Mouse (Mus musculus) forebrain, embryonic 11.5 days (tissue): ENCODE measurements at regions not wholly inside any gene's neighbourhood (a gene's known extent, or its start where the extent isn't known, plus 50 kb on each side); places are given as distances from the start of the nearest gene placed in this dataset.
A peak's percentile ranks its signal among the peaks of the same experiment; 100 is the strongest.

Experiments
- ATAC-seq: fragments of 200-750 bp; cut with Nextera tagmentation; replicated peaks from 2 replicates; pipeline ENCODE4 v1.8.0; 2017; ENCODE audit warnings: moderate TSS enrichment; ENCODE audit not compliant: low FRiP score
- DNase-seq: peaks from one replicate; pipeline ENCODE4 v3.0.0-alpha.2; 2017; ENCODE audit warnings: low spot score
- H3K27ac ChIP-seq: fragments of 300-500 bp; sonication (generic); 2 replicates; pipeline ENCODE4 v1.5.1; 2014; ENCODE audit warnings: low read depth, low read length
- H3K27me3 ChIP-seq: fragments of 300-500 bp; sonication (generic); 2 replicates; pipeline ENCODE4 v1.6.1; 2014; ENCODE audit warnings: mild to moderate bottlenecking, low read length, mixed read lengths; ENCODE audit not compliant: control insufficient read depth, insufficient read depth
- H3K36me3 ChIP-seq: fragments of 300-500 bp; sonication (generic); 2 replicates; pipeline ENCODE4 v1.6.1; 2014; ENCODE audit warnings: mild to moderate bottlenecking, low read length, moderate library complexity, mixed read lengths; ENCODE audit not compliant: control insufficient read depth, insufficient read depth
- H3K4me1 ChIP-seq: fragments of 300-500 bp; sonication (generic); replicated peaks from 2 replicates; pipeline ENCODE4 v1.6.1; 2014; ENCODE audit warnings: low read length, mixed read lengths; ENCODE audit not compliant: control insufficient read depth, insufficient read depth
- H3K4me2 ChIP-seq: fragments of 300-500 bp; sonication (generic); 2 replicates; pipeline ENCODE4 v1.6.1; 2014; ENCODE audit warnings: low read depth, mild to moderate bottlenecking, low read length, moderate library complexity, mixed read lengths; ENCODE audit not compliant: severe bottlenecking
- H3K4me3 ChIP-seq: fragments of 300-500 bp; sonication (generic); 2 replicates; pipeline ENCODE4 v1.5.1; 2014; ENCODE audit warnings: low read depth, low read length
- H3K9ac ChIP-seq: fragments of 300-500 bp; sonication (generic); 2 replicates; pipeline ENCODE4 v1.6.1; 2014; ENCODE audit warnings: low read length
- H3K9me3 ChIP-seq: fragments of 300-500 bp; sonication (generic); 2 replicates; pipeline ENCODE4 v1.6.1; 2016; ENCODE audit warnings: low read length, mixed read lengths; ENCODE audit not compliant: control insufficient read depth
- WGBS: fragments of 180-500 bp; shearing (Covaris S2); extraction: QIAGEN DNeasy Blood & Tissue Kit; methylation state at CpG from one replicate; pipeline ENCODE4 v1.1.7; 2014; 5-methylcytosine and 5-hydroxymethylcytosine counted together

- Histone ChIP-seq H3K36me3 (no peaks in the 10 kb centered on the region), H3K4me2 (no peak overlapping the region), H3K27ac (no peak overlapping the region), H3K9ac (no peak overlapping the region), H3K9me3 (no peaks in the 10 kb centered on the region), H3K27me3 (no peaks in the 10 kb centered on the region), H3K4me1 (no peaks in the 10 kb centered on the region; the same call in 1 of the 2 replicates), H3K4me3 (no peak overlapping the region)
- DNase-seq, result peak; percentile 15
- 92% methylated on average over 4 of the region's 4 CpGs for WGBS
- no peak for ATAC-seq
Observed at GRCm38 (mm10) chr17:15253785-15254184, 122.9 kb downstream of the Dll1 start.

GRCm38 (mm10) chr17:15253271-15253670 is 123.4 kb downstream of the Dll1 start:
- 96% methylated on average over 1 of the region's 1 CpGs for WGBS
- no peaks in the 10 kb centered on the region for H3K27me3 ChIP-seq
- no peak overlapping the region for H3K9ac ChIP-seq
- no peak overlapping the region for H3K27ac ChIP-seq
- no peaks in the 10 kb centered on the region; the same call in 1 of the 2 replicates for H3K4me1 ChIP-seq
- H3K4me3 ChIP-seq, result no peak overlapping the region
- H3K36me3 ChIP-seq, result no peaks in the 10 kb centered on the region
- peak; percentile 15 for DNase-seq
- no peak for ATAC-seq
- no peaks in the 10 kb centered on the region for H3K9me3 ChIP-seq
- no peak overlapping the region for H3K4me2 ChIP-seq

- Histone ChIP-seq H3K4me3 (no peak overlapping the region), H3K9ac (no peak overlapping the region), H3K27ac (no peak overlapping the region), H3K9me3 (no peaks in the 10 kb centered on the region), H3K4me1 (peaks cover 5% of the 10 kb centered on the region; the same call in 1 of the 2 replicates), H3K27me3 (no peaks in the 10 kb centered on the region), H3K36me3 (no peaks in the 10 kb centered on the region), H3K4me2 (no peak overlapping the region)
- no peak for DNase-seq
- ATAC-seq, result no peak
- WGBS, result 70% methylated on average over 2 of the region's 2 CpGs
Observed at GRCm38 (mm10) chr17:15252187-15252586, 124.5 kb downstream of the Dll1 start.

- ATAC-seq (no peak), DNase-seq (peak; percentile 8)
- Histone ChIP-seq H3K4me2 (no peak overlapping the region), H3K27ac (no peak overlapping the region), H3K9ac (no peak overlapping the region), H3K9me3 (no peaks in the 10 kb centered on the region), H3K27me3 (no peaks in the 10 kb centered on the region), H3K36me3 (no peaks in the 10 kb centered on the region), H3K4me3 (no peak overlapping the region), H3K4me1 (peaks cover 5% of the 10 kb centered on the region; the same call in 1 of the 2 replicates)
- WGBS, result 74% methylated on average over 1 of the region's 1 CpGs
Observed at GRCm38 (mm10) chr17:15251641-15252040, 125.0 kb downstream of the Dll1 start.

- Histone ChIP-seq H3K4me1 (peaks cover 5% of the 10 kb centered on the region; the same call in 1 of the 2 replicates), H3K4me3 (no peak overlapping the region), H3K9ac (no peak overlapping the region), H3K27ac (peak overlapping the region; percentile 87), H3K36me3 (no peaks in the 10 kb centered on the region), H3K4me2 (no peak overlapping the region), H3K9me3 (no peaks in the 10 kb centered on the region), H3K27me3 (no peaks in the 10 kb centered on the region)
- DNase-seq (no peak), ATAC-seq (no peak)
- 5% methylated on average over 4 of the region's 4 CpGs for WGBS
Observed at GRCm38 (mm10) chr17:15248417-15248791, 128.3 kb downstream of the Dll1 start.

GRCm38 (mm10) chr17:15247546-15248416 is 128.9 kb downstream of the Dll1 start:
- Histone ChIP-seq H3K9ac (peak overlapping the region; percentile 45), H3K4me2 (peak overlapping the region; percentile 40), H3K36me3 (no peaks in the 10 kb centered on the region), H3K4me3 (no peak overlapping the region), H3K9me3 (no peaks in the 10 kb centered on the region), H3K27ac (peak overlapping the region; percentile 87), H3K27me3 (no peaks in the 10 kb centered on the region), H3K4me1 (peaks cover 5% of the 10 kb centered on the region; the same call in 1 of the 2 replicates)
- 1% methylated on average over 20 of the region's 20 CpGs for WGBS
- DNase-seq, result peak; percentile 87
- peak; percentile 97 for ATAC-seq

GRCm38 (mm10) chr17:15242976-15243635 is 133.6 kb downstream of the Dll1 start:
- Histone ChIP-seq H3K4me2 (no peak overlapping the region), H3K36me3 (no peaks in the 10 kb centered on the region), H3K9ac (no peak overlapping the region), H3K27ac (no peak overlapping the region), H3K9me3 (no peaks in the 10 kb centered on the region), H3K4me1 (peaks cover 5% of the 10 kb centered on the region; the same call in 1 of the 2 replicates), H3K27me3 (no peaks in the 10 kb centered on the region), H3K4me3 (no peak overlapping the region)
- WGBS, result 86% methylated on average over 6 of the region's 6 CpGs
- ATAC-seq (no peak), DNase-seq (peak; percentile 8)

- no peak overlapping the region for H3K27ac ChIP-seq
- no peak overlapping the region for H3K9ac ChIP-seq
- no peak for ATAC-seq
- DNase-seq, result no peak
- H3K36me3 ChIP-seq, result no peaks in the 10 kb centered on the region
- no peaks in the 10 kb centered on the region for H3K27me3 ChIP-seq
- H3K4me2 ChIP-seq, result no peak overlapping the region
- no peak overlapping the region for H3K4me3 ChIP-seq
- WGBS, result 90% methylated on average over 8 of the region's 8 CpGs
- H3K4me1 ChIP-seq, result peaks cover under 1% of the 10 kb centered on the region; the same call in 1 of the 2 replicates
- no peaks in the 10 kb centered on the region for H3K9me3 ChIP-seq
Observed at GRCm38 (mm10) chr17:15242356-15242755, 134.3 kb downstream of the Dll1 start.
